Mouse (Mus musculus) layer of hippocampus, adult 6 months (tissue): ENCODE results near the gene Ttl. TPM values are rescaled to one million over a fixed set of nuclear protein-coding genes. Genes with fewer than 3 reads are reported as not detected.

Experiments used
- long read RNA-seq, 2 experiments: library from polyadenylated mRNA; unstranded; transcript quantifications; one replicate each; pipeline ENCODE4 v2.0.0; 2019 to 2020
- polyA plus RNA-seq: library from polyadenylated mRNA; unstranded; fragments of <200 nt; fragmentation: Nextera tagmentation; gene quantifications from 2 replicates; pipeline ENCODE4 v1.2.3, GENCODE M21; 2021

Gene Ttl
- 14.7 and 15.4 TPM in 2 replicates for polyA plus RNA-seq
- long read RNA-seq, experiment 1, full-length matches to known transcripts: 59 of 85 reads
- long read RNA-seq, experiment 1, partial matches to known transcripts: 13 of 85 reads
- long read RNA-seq, experiment 1, other reads (novel, unspliced or antisense): 13 of 85 reads
- long read RNA-seq, experiment 2, full-length matches to known transcripts: 198 of 226 reads
- long read RNA-seq, experiment 2, partial matches to known transcripts: 4 of 226 reads
- long read RNA-seq, experiment 2, other reads (novel, unspliced or antisense): 24 of 226 reads

DNA sequence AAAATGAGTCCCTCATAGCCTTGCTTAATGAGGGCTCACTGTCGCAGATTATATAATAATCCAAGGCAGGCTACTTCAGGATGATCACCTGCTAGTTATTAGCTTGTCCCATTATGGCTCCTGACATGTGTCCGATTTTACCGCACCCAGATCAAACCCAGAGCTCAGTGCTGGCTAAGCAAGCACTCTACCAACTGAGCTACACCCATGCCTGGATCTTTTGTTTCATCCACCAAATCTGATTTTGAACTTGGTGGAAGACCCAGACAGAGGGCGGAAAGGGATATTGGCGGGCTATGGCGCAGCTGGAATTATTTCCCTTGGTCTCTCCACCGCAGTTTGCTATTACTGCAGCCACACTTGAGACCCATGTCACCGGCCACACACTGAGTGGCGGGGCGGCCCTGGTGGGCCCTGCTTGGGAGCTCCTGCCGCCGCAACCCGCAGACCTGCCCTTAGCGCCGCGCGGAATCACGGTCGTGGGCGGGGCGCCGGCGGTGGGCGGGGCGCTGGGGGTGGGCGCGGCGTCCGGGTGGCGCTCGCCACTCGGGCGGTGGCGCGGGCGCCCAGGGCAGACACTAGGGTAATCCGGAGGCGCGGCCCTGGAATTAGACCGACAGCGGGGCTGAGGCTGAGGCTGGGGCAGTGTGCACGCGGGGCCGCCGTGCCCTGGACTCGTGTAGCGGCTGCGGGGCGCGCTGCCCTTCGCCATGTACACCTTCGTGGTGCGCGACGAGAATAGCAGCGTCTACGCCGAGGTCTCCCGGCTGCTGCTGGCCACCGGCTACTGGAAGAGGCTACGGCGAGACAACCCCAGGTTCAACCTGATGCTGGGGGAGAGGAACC is at the start of gene Ttl:
TSS of gene Ttl (plus strand) at position 506 of the 846 bp plus-strand sequence.

DNA sequence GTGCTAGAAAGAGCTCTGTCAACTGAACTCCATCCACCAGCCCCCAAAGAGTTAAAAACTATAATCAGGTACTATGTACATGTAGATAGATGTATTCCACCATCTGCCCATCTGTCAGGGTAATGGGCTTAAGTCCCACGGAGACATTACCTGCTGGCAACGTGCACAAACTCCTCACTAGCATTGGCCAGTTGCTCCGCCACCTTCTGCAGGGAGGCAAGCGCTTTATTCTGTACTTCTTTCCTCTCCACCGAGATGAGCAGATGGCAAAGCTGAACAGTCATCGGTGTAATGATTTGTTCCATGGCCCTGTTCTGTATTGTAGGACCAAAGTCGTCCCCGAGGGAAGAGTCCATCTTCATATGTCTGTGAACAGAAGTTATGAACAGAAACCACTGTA is 17.9 kb upstream of the Ttl start, which contains the start of gene Vinac1:
TSS of gene Vinac1 (minus strand) at position 362 of the 400 bp plus-strand sequence.

DNA sequence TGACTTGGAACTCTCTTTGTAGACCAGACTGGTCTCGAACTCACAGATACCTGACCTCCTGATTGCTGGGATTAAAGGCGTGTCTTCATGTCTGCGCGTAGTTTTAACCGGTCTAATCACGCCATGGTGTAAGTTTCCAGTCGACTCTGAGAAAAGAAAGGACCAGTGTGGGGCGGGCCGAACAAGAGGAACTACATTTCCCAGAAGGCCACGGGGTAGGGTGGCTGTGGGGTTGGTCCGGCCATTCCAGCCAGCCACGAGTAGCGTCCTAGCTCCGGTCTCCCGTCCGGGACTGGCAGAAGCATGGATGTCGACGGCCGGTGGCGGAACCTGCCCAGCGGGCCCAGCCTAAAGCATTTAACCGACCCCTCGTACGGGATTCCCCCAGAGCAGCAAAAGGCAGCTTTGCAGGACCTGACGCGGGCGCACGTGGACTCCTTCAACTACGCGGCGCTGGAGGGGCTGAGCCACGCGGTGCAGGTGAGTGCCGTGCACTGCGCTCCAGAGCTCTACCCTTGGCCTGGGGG is 35.1 kb downstream of the Ttl start, which contains the start of gene Polr1b:
TSS of gene Polr1b (plus strand) at position 212 of the 527 bp plus-strand sequence.

DNA sequence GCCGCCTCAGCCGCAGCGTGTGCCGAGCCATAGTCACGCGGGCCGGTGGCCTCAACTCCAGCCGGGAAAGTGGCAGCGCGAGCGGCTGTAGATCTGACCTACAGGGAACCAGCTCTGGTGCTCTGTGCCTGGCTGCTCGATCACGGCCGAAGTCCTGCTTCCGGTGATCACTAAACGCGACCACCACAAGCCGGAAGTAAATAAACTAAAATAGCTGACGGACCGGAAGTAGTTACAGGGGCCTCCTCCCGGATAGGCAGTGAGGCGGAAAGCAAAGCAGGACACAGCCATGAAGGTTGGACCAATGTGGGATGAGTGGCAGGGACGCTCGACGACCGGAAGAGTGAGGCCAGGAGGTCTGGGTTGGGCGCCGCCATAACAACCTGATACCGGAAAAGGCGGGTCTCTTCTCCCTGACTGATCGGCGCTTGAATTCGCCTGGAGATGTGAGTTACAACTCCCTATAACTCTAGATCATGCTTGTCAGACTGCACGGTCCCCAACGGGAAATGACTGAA is 63.7 kb downstream of the Ttl start, which contains the start of gene Chchd5:
TSS of gene Chchd5 (plus strand) at position 289 of the 518 bp plus-strand sequence.

Other genes starting within 250 kb of the Ttl start
- 20.8 and 26.0 TPM in 2 replicates for gene Tmem87b, start 247.8 kb upstream of the Ttl start, polyA plus RNA-seq
- 2.3 and 2.7 TPM in 2 replicates for gene Fbln7, start 203.0 kb upstream of the Ttl start, polyA plus RNA-seq
- 4.7 and 6.5 TPM in 2 replicates for gene Zc3h8, start 121.9 kb upstream of the Ttl start, polyA plus RNA-seq
- gene Zc3h6, start 98.5 kb upstream of the Ttl start, polyA plus RNA-seq: 5.8 and 6.3 TPM in 2 replicates
- gene Gm10762, start 98.2 kb upstream of the Ttl start, polyA plus RNA-seq: 2.2 and 2.6 TPM in 2 replicates
- gene Vinac1, start 17.8 kb upstream of the Ttl start, polyA plus RNA-seq: 0.03 TPM in 1 of 2 replicates, not detected in the other
- gene Polr1b, start 35.1 kb downstream of the Ttl start, polyA plus RNA-seq: 2.6 and 3.3 TPM in 2 replicates
- 28.4 and 32.0 TPM in 2 replicates for gene Chchd5, start 63.8 kb downstream of the Ttl start, polyA plus RNA-seq
- gene Slc20a1, start 132.8 kb downstream of the Ttl start, polyA plus RNA-seq: 15.8 and 16.3 TPM in 2 replicates
- gene Ckap2l, start 231.3 kb downstream of the Ttl start, polyA plus RNA-seq: 0.20 and 0.25 TPM in 2 replicates
- gene Il1a, start 244.0 kb downstream of the Ttl start, polyA plus RNA-seq: 0.24 and 0.40 TPM in 2 replicates